Mouse (Mus musculus) left cerebral cortex, postnatal 14 days (tissue): ENCODE results near the gene Traf3ip3. TPM values are rescaled to one million over a fixed set of nuclear protein-coding genes. Genes with fewer than 3 reads are reported as not detected.
A peak's percentile ranks its signal among the peaks of the same experiment; 100 is the strongest.

ENCODE experiments used
- DNase-seq, 2 experiments: peaks; one replicate each; pipeline ENCODE4 v3.0.0; 2021 to 2022; ENCODE audit warnings: low spot score in 2 of 2, mixed read lengths in 1 of 2
- intact Hi-C: fragments of 180-260 bp; cut with DNase I; formaldehyde crosslinking; loops from one replicate; pipeline ENCODE4 v1.15.1; 2025
- total RNA-seq, 2 experiments: library from RNA; stranded (reverse); gene quantifications; 2 replicates each; pipeline ENCODE4 v1.2.3; 2021

Traf3ip3 gene
- total RNA-seq, 2 experiments from 2014 or later: 1.6 to 3.1 TPM

GRCm38 (mm10) chr1:193138087-193138486, 63.4 kb downstream of the Traf3ip3 start:
- DNase-seq: no peak
- intact Hi-C loops: no loop called here

- no peak for DNase-seq
- intact Hi-C loops: loop anchor here (5.0 kb wide), 1 partner anchor 39 kb away; no protein-coding TSS in a partner anchor
These were observed 67.8 kb downstream of the Traf3ip3 start for GRCm38 (mm10) chr1:193133726-193134125.

- intact Hi-C loops: loop anchor here (5.0 kb wide), 1 partner anchor 40 kb away; no protein-coding TSS in a partner anchor
- no peak for DNase-seq
These were observed 69.1 kb downstream of the Traf3ip3 start for GRCm38 (mm10) chr1:193132385-193132784.

GRCm38 (mm10) chr1:193131311-193131948, 70.1 kb downstream of the Traf3ip3 start:
- intact Hi-C loops: loop anchor here (5.0 kb wide), 1 partner anchor 41 kb away; no protein-coding TSS in a partner anchor

GRCm38 (mm10) chr1:193130839-193131238, 70.7 kb downstream of the Traf3ip3 start:
- DNase-seq: no peak
- intact Hi-C loops: loop anchor here (5.0 kb wide), 1 partner anchor 41 kb away; no protein-coding TSS in a partner anchor

More at GRCm38 (mm10) chr1:193131311-193131948, 70.1 kb downstream of the Traf3ip3 start:
- DNase-seq: no peak

- intact Hi-C loops: loop anchor here (5.0 kb wide), 1 partner anchor 42 kb away; no protein-coding TSS in a partner anchor
These were observed 71.1 kb downstream of the Traf3ip3 start for GRCm38 (mm10) chr1:193130456-193130825.

GRCm38 (mm10) chr1:193129786-193130455, 71.6 kb downstream of the Traf3ip3 start, which contains the start of gene Diexf:
Gene Diexf (minus strand): TSS chr1:193130272.
- intact Hi-C loops: loop anchor here (5.0 to 10.0 kb wide), 3 partner anchors 42 to 275 kb away; partner anchors contain the start of gene Sertad4
- peak; percentile 97 to 98 for DNase-seq

More at GRCm38 (mm10) chr1:193130456-193130825, 71.1 kb downstream of the Traf3ip3 start:
- peak in 1 of 2 experiments; percentile 24 for DNase-seq

GRCm38 (mm10) chr1:193129321-193129720, 72.2 kb downstream of the Traf3ip3 start:
- DNase-seq: no peak
- intact Hi-C loops: loop anchor here (10.0 kb wide), 2 partner anchors 225 to 275 kb away; partner anchors contain the start of gene Sertad4

GRCm38 (mm10) chr1:193128055-193128454, 73.4 kb downstream of the Traf3ip3 start:
- intact Hi-C loops: loop anchor here (10.0 kb wide), 2 partner anchors 223 to 273 kb away; partner anchors contain the start of gene Sertad4

GRCm38 (mm10) chr1:193125835-193126234, 75.7 kb downstream of the Traf3ip3 start:
- intact Hi-C loops: loop anchor here (10.0 kb wide), 2 partner anchors 221 to 271 kb away; partner anchors contain the start of gene Sertad4
- DNase-seq: peak in 1 of 2 experiments; percentile 41

More at GRCm38 (mm10) chr1:193128055-193128454, 73.4 kb downstream of the Traf3ip3 start:
- peak in 1 of 2 experiments; percentile 27 for DNase-seq

Other genes starting within 250 kb of the Traf3ip3 start
- gene Syt14, start 165.9 kb downstream of the Traf3ip3 start, total RNA-seq: 10 to 100 TPM; 20.8 to 21.2 TPM
- gene Diexf, start 71.4 kb downstream of the Traf3ip3 start, total RNA-seq: 10 to 100 TPM; 19.5 to 22.3 TPM
- gene Irf6, start 48.6 kb downstream of the Traf3ip3 start, total RNA-seq: 1 to 10 TPM; 2.4 TPM
- 1 to 10 TPM; 3.4 to 3.7 TPM for gene A130010J15Rik, start 33.7 kb downstream of the Traf3ip3 start, total RNA-seq
- gene Lamb3, start 6.0 kb upstream of the Traf3ip3 start, total RNA-seq: 1 to 10 TPM; 1.6 to 3.0 TPM
- gene Hsd11b1, start 62.4 kb upstream of the Traf3ip3 start, total RNA-seq: 10 to 100 TPM; 24.2 to 31.1 TPM
- 1 to 10 TPM; 4.9 to 6.5 TPM for gene G0s2, start 71.5 kb upstream of the Traf3ip3 start, total RNA-seq
- 10 to 100 TPM; 42.8 to 43.6 TPM for gene Camk1g, start 168.6 kb upstream of the Traf3ip3 start, total RNA-seq